Comparison of ENCODE assay signal across 26 mouse cellular contexts in the genomic region with DNA sequence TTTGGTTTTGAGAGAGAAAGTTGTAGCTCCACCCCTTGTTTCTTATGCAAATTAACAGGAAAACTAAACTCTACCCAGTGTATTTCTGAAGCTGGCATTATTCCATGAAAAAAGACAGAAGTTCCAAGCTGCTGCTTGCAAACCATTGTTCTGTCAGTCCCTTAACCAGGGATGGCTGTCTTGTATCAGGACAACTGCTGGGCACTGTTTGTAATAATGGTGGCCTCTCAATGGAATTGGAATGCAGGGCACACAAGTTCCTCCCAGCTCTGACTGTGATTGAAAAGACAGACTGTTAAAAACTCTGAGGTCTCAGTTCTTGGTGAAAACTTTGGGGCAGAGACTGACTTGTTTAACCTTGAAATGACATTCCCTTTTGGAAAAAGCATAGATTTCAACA.
DNase-seq lines count a peak whose midpoint lies in the region; ATAC-seq and TF ChIP-seq lines count a peak whose summit lies in the region.
"Had no signal": no experiment of that assay in that cellular context is flagged by ENCODE, and none has a peak within 500 bp of the region (broad histone marks: within the 10 kb centered on the region; RNA-seq: fewer than 3 reads in every experiment).

No protein-coding gene starts in this region.

- H3K27ac ChIP-seq in forebrain, embryonic 11.5 days (ENCODE audit: low read depth, low read length) = no peak overlapping the region
- no peak overlapping the region for H3K27ac ChIP-seq in forebrain, embryonic 16.5 days (ENCODE audit: low read length)
- no peak overlapping the region for H3K27ac ChIP-seq in hindbrain, embryonic 12.5 days
- no peak overlapping the region for H3K27ac ChIP-seq in hindbrain, embryonic 16.5 days (ENCODE audit: low read depth, low read length)
- no peak overlapping the region for H3K27ac ChIP-seq in midbrain, embryonic 14.5 days (replicated peaks; ENCODE audit: low read depth, low read length)
- H3K27ac ChIP-seq in midbrain, embryonic 16.5 days (ENCODE audit: low read length) = no peak overlapping the region
- H3K27ac ChIP-seq in hindbrain, postnatal 0 days = no peak overlapping the region
- H3K27ac ChIP-seq: heart, embryonic 13.5 days; layer of hippocampus, adult 2 months; left cerebral cortex, adult 2 months; limb, embryonic 12.5 days; liver, embryonic 15.5 days; neural tube, embryonic 15.5 days had no signal

- no peak overlapping the region for H3K4me2 ChIP-seq in forebrain, embryonic 11.5 days (ENCODE audit: low read depth, low read length, severe bottlenecking)
- no peak overlapping the region for H3K4me2 ChIP-seq in forebrain, embryonic 16.5 days (ENCODE audit: low read length)
- no peak overlapping the region for H3K4me2 ChIP-seq in hindbrain, embryonic 12.5 days (replicated peaks)
- H3K4me2 ChIP-seq in hindbrain, embryonic 16.5 days (ENCODE audit: low read length) = no peak overlapping the region
- no peak overlapping the region for H3K4me2 ChIP-seq in midbrain, embryonic 14.5 days (ENCODE audit: low read length)
- H3K4me2 ChIP-seq in midbrain, embryonic 16.5 days (ENCODE audit: low read length) = no peak overlapping the region
- H3K4me2 ChIP-seq in hindbrain, postnatal 0 days (ENCODE audit: low read depth, low read length) = no peak overlapping the region
- H3K4me2 ChIP-seq: heart, embryonic 13.5 days; limb, embryonic 12.5 days; liver, embryonic 15.5 days; neural tube, embryonic 15.5 days had no signal

- H3K9me3 ChIP-seq in forebrain, embryonic 11.5 days (ENCODE audit: control insufficient read depth, low read length) = no peaks in the 10 kb centered on the region
- H3K9me3 ChIP-seq in forebrain, embryonic 16.5 days (ENCODE audit: control insufficient read depth, low read length) = no peaks in the 10 kb centered on the region
- H3K9me3 ChIP-seq in hindbrain, embryonic 12.5 days (replicated peaks) = no peaks in the 10 kb centered on the region
- H3K9me3 ChIP-seq in hindbrain, embryonic 16.5 days (ENCODE audit: control insufficient read depth, low read length) = no peaks in the 10 kb centered on the region
- no peaks in the 10 kb centered on the region for H3K9me3 ChIP-seq in midbrain, embryonic 14.5 days (ENCODE audit: control insufficient read depth, low read length)
- H3K9me3 ChIP-seq in midbrain, embryonic 16.5 days (replicated peaks; ENCODE audit: control insufficient read depth, low read length, poor library complexity, severe bottlenecking) = no peaks in the 10 kb centered on the region
- no peaks in the 10 kb centered on the region for H3K9me3 ChIP-seq in hindbrain, postnatal 0 days (ENCODE audit: low read length)
- H3K9me3 ChIP-seq: heart, embryonic 13.5 days; limb, embryonic 12.5 days; liver, embryonic 15.5 days; neural tube, embryonic 15.5 days had no signal

- TF ChIP-seq CTCF in hindbrain, postnatal 0 days (IDR thresholded peaks at IDR 0.05; ENCODE audit: low read depth) = no peak

- ATAC-seq in forebrain, embryonic 11.5 days (replicated peaks; ENCODE audit: low FRiP score) = peak; percentile 76
- ATAC-seq in forebrain, embryonic 16.5 days = no peak
- peak; percentile 78 for ATAC-seq in hindbrain, embryonic 12.5 days (ENCODE audit: low FRiP score)
- no peak for ATAC-seq in hindbrain, embryonic 16.5 days
- no peak for ATAC-seq in midbrain, embryonic 14.5 days (ENCODE audit: low FRiP score, low TSS enrichment)
- ATAC-seq in midbrain, embryonic 16.5 days = no peak
- no peak for ATAC-seq in hindbrain, postnatal 0 days
- ATAC-seq: activated CD4-positive, CD25-positive, alpha-beta regulatory T cell, adult 4 months; CD4-positive, CD25-positive, alpha-beta regulatory T cell, adult 4 months had no signal

- H3K4me1 ChIP-seq in forebrain, embryonic 11.5 days (replicated peaks; ENCODE audit: control insufficient read depth, insufficient read depth, low read length) = no peaks in the 10 kb centered on the region
- H3K4me1 ChIP-seq in forebrain, embryonic 16.5 days (replicated peaks; ENCODE audit: control insufficient read depth, insufficient read depth, low read length) = no peaks in the 10 kb centered on the region
- no peaks in the 10 kb centered on the region for H3K4me1 ChIP-seq in hindbrain, embryonic 12.5 days
- H3K4me1 ChIP-seq in hindbrain, embryonic 16.5 days (ENCODE audit: control insufficient read depth, insufficient read depth, low read depth, low read length) = no peaks in the 10 kb centered on the region
- no peaks in the 10 kb centered on the region for H3K4me1 ChIP-seq in midbrain, embryonic 14.5 days (ENCODE audit: control insufficient read depth, insufficient read depth, low read length)
- no peaks in the 10 kb centered on the region for H3K4me1 ChIP-seq in midbrain, embryonic 16.5 days (ENCODE audit: control insufficient read depth, insufficient read depth, low read length)
- H3K4me1 ChIP-seq in hindbrain, postnatal 0 days (ENCODE audit: insufficient read depth, low read length) = no peaks in the 10 kb centered on the region
- H3K4me1 ChIP-seq: heart, embryonic 13.5 days; limb, embryonic 12.5 days; liver, embryonic 15.5 days; neural tube, embryonic 15.5 days had no signal

- no peak overlapping the region for H3K4me3 ChIP-seq in forebrain, embryonic 11.5 days (ENCODE audit: low read depth, low read length)
- no peak overlapping the region for H3K4me3 ChIP-seq in forebrain, embryonic 16.5 days (replicated peaks; ENCODE audit: low read length)
- H3K4me3 ChIP-seq in hindbrain, embryonic 12.5 days = no peak overlapping the region
- no peak overlapping the region for H3K4me3 ChIP-seq in hindbrain, embryonic 16.5 days (ENCODE audit: low read length)
- H3K4me3 ChIP-seq in midbrain, embryonic 14.5 days (replicated peaks; ENCODE audit: low read depth, low read length) = no peak overlapping the region
- H3K4me3 ChIP-seq in midbrain, embryonic 16.5 days (ENCODE audit: low read depth, low read length) = no peak overlapping the region
- H3K4me3 ChIP-seq in hindbrain, postnatal 0 days (ENCODE audit: low read length) = no peak overlapping the region
- H3K4me3 ChIP-seq: heart, embryonic 13.5 days; layer of hippocampus, adult 2 months; left cerebral cortex, adult 2 months; limb, embryonic 12.5 days; liver, embryonic 15.5 days; neural tube, embryonic 15.5 days had no signal

- no peak for DNase-seq in forebrain, embryonic 11.5 days (ENCODE audit: low spot score)
- DNase-seq in midbrain, embryonic 14.5 days = peak; percentile 19
- DNase-seq in hindbrain, postnatal 0 days (ENCODE audit: low spot score) = peak; percentile 3
- no peak for DNase-seq in adrenal gland, adult 2 months
- DNase-seq: adrenal gland, adult 8-10 months; cerebellum, adult 8-10 months; cerebellum, postnatal 25 days; gastrocnemius, postnatal 10 days; heart, postnatal 10 days; kidney, adult 2 months; kidney, postnatal 36 days; lung, postnatal 36 days; retina, postnatal 1 day; right cerebral cortex, postnatal 14 days had no signal

- H3K36me3 ChIP-seq in forebrain, embryonic 11.5 days (ENCODE audit: control insufficient read depth, insufficient read depth, low read length) = no peaks in the 10 kb centered on the region
- H3K36me3 ChIP-seq in forebrain, embryonic 16.5 days (ENCODE audit: control insufficient read depth, insufficient read depth) = no peaks in the 10 kb centered on the region
- no peaks in the 10 kb centered on the region for H3K36me3 ChIP-seq in hindbrain, embryonic 12.5 days
- no peaks in the 10 kb centered on the region for H3K36me3 ChIP-seq in hindbrain, embryonic 16.5 days (ENCODE audit: control insufficient read depth, insufficient read depth, low read length)
- no peaks in the 10 kb centered on the region for H3K36me3 ChIP-seq in midbrain, embryonic 14.5 days (ENCODE audit: control insufficient read depth, insufficient read depth, low read length)
- no peaks in the 10 kb centered on the region for H3K36me3 ChIP-seq in midbrain, embryonic 16.5 days (ENCODE audit: control insufficient read depth, insufficient read depth, low read length)
- H3K36me3 ChIP-seq in hindbrain, postnatal 0 days (ENCODE audit: insufficient read depth, low read length) = no peaks in the 10 kb centered on the region
- H3K36me3 ChIP-seq: heart, embryonic 13.5 days; limb, embryonic 12.5 days; liver, embryonic 15.5 days; neural tube, embryonic 15.5 days had no signal

- no peaks in the 10 kb centered on the region for H3K27me3 ChIP-seq in forebrain, embryonic 11.5 days (ENCODE audit: control insufficient read depth, insufficient read depth, low read length)
- no peaks in the 10 kb centered on the region for H3K27me3 ChIP-seq in forebrain, embryonic 16.5 days (replicated peaks; ENCODE audit: control insufficient read depth, insufficient read depth, low read length)
- no peaks in the 10 kb centered on the region for H3K27me3 ChIP-seq in hindbrain, embryonic 12.5 days
- H3K27me3 ChIP-seq in hindbrain, embryonic 16.5 days (replicated peaks; ENCODE audit: control insufficient read depth, insufficient read depth, low read length) = no peaks in the 10 kb centered on the region
- no peaks in the 10 kb centered on the region for H3K27me3 ChIP-seq in midbrain, embryonic 14.5 days (ENCODE audit: control insufficient read depth, insufficient read depth, low read length)
- H3K27me3 ChIP-seq in midbrain, embryonic 16.5 days (ENCODE audit: control insufficient read depth, insufficient read depth, low read depth, low read length) = no peaks in the 10 kb centered on the region
- H3K27me3 ChIP-seq in hindbrain, postnatal 0 days (ENCODE audit: insufficient read depth, low read length) = no peaks in the 10 kb centered on the region
- H3K27me3 ChIP-seq: heart, embryonic 13.5 days; limb, embryonic 12.5 days; liver, embryonic 15.5 days; neural tube, embryonic 15.5 days had no signal

- no peak overlapping the region for H3K9ac ChIP-seq in forebrain, embryonic 11.5 days (ENCODE audit: low read length)
- no peak overlapping the region for H3K9ac ChIP-seq in forebrain, embryonic 16.5 days (replicated peaks; ENCODE audit: low read depth, low read length)
- no peak overlapping the region for H3K9ac ChIP-seq in hindbrain, embryonic 12.5 days
- H3K9ac ChIP-seq in hindbrain, embryonic 16.5 days (ENCODE audit: low read depth, low read length) = no peak overlapping the region
- no peak overlapping the region for H3K9ac ChIP-seq in midbrain, embryonic 14.5 days (replicated peaks; ENCODE audit: low read length)
- H3K9ac ChIP-seq in midbrain, embryonic 16.5 days (ENCODE audit: low read depth, low read length) = no peak overlapping the region
- no peak overlapping the region for H3K9ac ChIP-seq in hindbrain, postnatal 0 days (replicated peaks; ENCODE audit: low read length)
- H3K9ac ChIP-seq: heart, embryonic 13.5 days; limb, embryonic 12.5 days; liver, embryonic 15.5 days; neural tube, embryonic 15.5 days had no signal

Comparison
In these comparisons a context has a peak if more than half of its experiments do, and no peak if none do; other contexts are left out.
1. ATAC-seq: peak in forebrain, embryonic 11.5 days (single experiment) and hindbrain, embryonic 12.5 days (single experiment); none in forebrain, embryonic 16.5 days (single experiment), hindbrain, embryonic 16.5 days (single experiment), midbrain, embryonic 14.5 days (single experiment), midbrain, embryonic 16.5 days (single experiment) and hindbrain, postnatal 0 days (single experiment).
2. DNase-seq: peak in midbrain, embryonic 14.5 days (single experiment) and hindbrain, postnatal 0 days (single experiment); none in forebrain, embryonic 11.5 days (single experiment) and adrenal gland, adult 2 months (single experiment).